Mouse (Mus musculus) midbrain, embryonic 11.5 days (tissue): ENCODE data around the gene Kcns1. TPM values are rescaled to one million over a fixed set of nuclear protein-coding genes. Genes with fewer than 3 reads are reported as not detected.
"Not testable (repeated sequence)": the region's sequence is repeated elsewhere in the genome, so short reads cannot be mapped to it uniquely, and the experiment has no call there.

Source experiments
- ATAC-seq: fragments of 200-750 bp; cut with Nextera tagmentation; 2 replicates; pipeline ENCODE4 v1.8.0; 2017; ENCODE audit warnings: moderate TSS enrichment, moderate library complexity; ENCODE audit not compliant: low FRiP score
- DNase-seq: peaks from one replicate; pipeline ENCODE4 v3.0.0; 2015; ENCODE audit warnings: low spot score; ENCODE audit errors: missing footprints
- H3K27ac ChIP-seq: fragments of 300-500 bp; sonication (generic); 2 replicates; pipeline ENCODE4 v1.5.1; 2014; ENCODE audit warnings: low read depth, low read length
- H3K27me3 ChIP-seq: fragments of 300-500 bp; sonication (generic); 2 replicates; pipeline ENCODE4 v1.6.1; 2014; ENCODE audit warnings: mild to moderate bottlenecking, low read length, moderate library complexity, mixed read lengths; ENCODE audit not compliant: control insufficient read depth, insufficient read depth
- H3K36me3 ChIP-seq: fragments of 300-500 bp; sonication (generic); 2 replicates; pipeline ENCODE4 v1.6.1; 2014; ENCODE audit warnings: mild to moderate bottlenecking, low read length, moderate library complexity, mixed read lengths; ENCODE audit not compliant: control insufficient read depth, insufficient read depth
- H3K4me1 ChIP-seq: fragments of 300-500 bp; sonication (generic); 2 replicates; pipeline ENCODE4 v1.6.1; 2014; ENCODE audit warnings: low read length; ENCODE audit not compliant: control insufficient read depth, insufficient read depth
- H3K4me2 ChIP-seq: fragments of 300-500 bp; sonication (generic); 2 replicates; pipeline ENCODE4 v1.6.1; 2014; ENCODE audit warnings: mild to moderate bottlenecking, moderate library complexity
- H3K4me3 ChIP-seq: fragments of 300-500 bp; sonication (generic); 2 replicates; pipeline ENCODE4 v1.5.1; 2014; ENCODE audit warnings: low read depth, low read length
- H3K9ac ChIP-seq: fragments of 300-500 bp; sonication (generic); 2 replicates; pipeline ENCODE4 v1.6.1; 2014; ENCODE audit warnings: low read length
- H3K9me3 ChIP-seq: fragments of 300-500 bp; sonication (generic); 2 replicates; pipeline ENCODE4 v1.6.1; 2016; ENCODE audit warnings: low read length; ENCODE audit not compliant: control insufficient read depth
- WGBS: fragments of 180-500 bp; shearing (Covaris S2); extraction: QIAGEN DNeasy Blood & Tissue Kit; methylation state at CpG from one replicate; pipeline ENCODE4 v1.1.7; 2014; 5-methylcytosine and 5-hydroxymethylcytosine counted together
- polyA plus RNA-seq: library from polyadenylated mRNA; unstranded; fragments of >200 nt; fragmentation: Nextera tagmentation; extraction: Ambion mirVana; gene quantifications from 2 replicates; pipeline ENCODE4 v1.2.1, GENCODE M21; 2014

The Kcns1 gene
- polyA plus RNA-seq: 0.07 TPM in 1 of 2 replicates, not detected in the other

GRCm38 (mm10) chr2:164170902-164171301 lies at the start of gene Kcns1:
Gene Kcns1, minus strand, starts transcription at chr2:164171113.
- DNase-seq: no peak

GRCm38 (mm10) chr2:164219295-164219694 lies 48.4 kb upstream of the Kcns1 start:
- DNase-seq (no peak), ATAC-seq (no peak)
- Histone ChIP-seq H3K4me2 (no peak overlapping the region), H3K9ac (no peak overlapping the region), H3K9me3 (no peaks in the 10 kb centered on the region), H3K27me3 (no peaks in the 10 kb centered on the region), H3K27ac (no peak overlapping the region), H3K4me1 (no peaks in the 10 kb centered on the region), H3K36me3 (no peaks in the 10 kb centered on the region), H3K4me3 (no peak overlapping the region)
- WGBS: 85% methylated on average over 9 of the region's 9 CpGs

More at GRCm38 (mm10) chr2:164170902-164171301, at the start of gene Kcns1:
- peaks cover 14% of the 10 kb centered on the region for H3K4me1 ChIP-seq
- ATAC-seq: peak; percentile 54; the same call in 1 of the 2 replicates
- peak within 1 kb of the TSS; percentile 45; the same call in 1 of the 2 replicates for H3K9ac ChIP-seq
- no peak within 1 kb of the TSS for H3K27ac ChIP-seq
- H3K36me3 ChIP-seq: no peaks in the 10 kb centered on the region
- peak within 1 kb of the TSS; percentile 32 for H3K4me3 ChIP-seq
- 1% methylated on average over 25 of the region's 29 CpGs for WGBS
- peak within 1 kb of the TSS; percentile 59 for H3K4me2 ChIP-seq
- no peaks in the 10 kb centered on the region for H3K9me3 ChIP-seq
- peaks cover 55% of the 10 kb centered on the region for H3K27me3 ChIP-seq

GRCm38 (mm10) chr2:164212711-164213110 lies 41.8 kb upstream of the Kcns1 start:
- WGBS: 91% methylated on average over 5 of the region's 5 CpGs
- no peak overlapping the region for H3K9ac ChIP-seq
- H3K27ac ChIP-seq: no peak overlapping the region
- no peaks in the 10 kb centered on the region for H3K4me1 ChIP-seq
- no peak overlapping the region for H3K4me3 ChIP-seq
- ATAC-seq: no peak
- H3K9me3 ChIP-seq: no peaks in the 10 kb centered on the region
- no peak for DNase-seq
- H3K27me3 ChIP-seq: no peaks in the 10 kb centered on the region
- no peaks in the 10 kb centered on the region for H3K36me3 ChIP-seq
- H3K4me2 ChIP-seq: no peak overlapping the region

GRCm38 (mm10) chr2:164210892-164211291 lies 40.0 kb upstream of the Kcns1 start:
- ATAC-seq: no peak
- Histone ChIP-seq H3K27ac (no peak overlapping the region), H3K4me2 (no peak overlapping the region), H3K4me3 (no peak overlapping the region), H3K36me3 (no peaks in the 10 kb centered on the region), H3K9me3 (no peaks in the 10 kb centered on the region), H3K4me1 (no peaks in the 10 kb centered on the region), H3K27me3 (no peaks in the 10 kb centered on the region), H3K9ac (no peak overlapping the region)
- WGBS: 86% methylated on average over 4 of the region's 4 CpGs
- DNase-seq: no peak

- 82% methylated on average over 4 of the region's 4 CpGs for WGBS
- Histone ChIP-seq H3K27me3 (no peaks in the 10 kb centered on the region), H3K9ac (no peak overlapping the region), H3K4me2 (no peak overlapping the region), H3K36me3 (no peaks in the 10 kb centered on the region), H3K4me1 (no peaks in the 10 kb centered on the region), H3K4me3 (no peak overlapping the region), H3K27ac (no peak overlapping the region), H3K9me3 (no peaks in the 10 kb centered on the region)
- ATAC-seq (no peak), DNase-seq (peak; percentile 31)
These were observed 35.8 kb upstream of the Kcns1 start for GRCm38 (mm10) chr2:164206676-164207075.

- WGBS: 89% methylated on average over 10 of the region's 10 CpGs
- H3K4me3 ChIP-seq, H3K9ac ChIP-seq, H3K4me2 ChIP-seq, H3K27me3 ChIP-seq, H3K27ac ChIP-seq, H3K4me1 ChIP-seq, H3K9me3 ChIP-seq, H3K36me3 ChIP-seq, ATAC-seq: not testable (repeated sequence)
- DNase-seq: peak; percentile 19
These were observed 35.1 kb upstream of the Kcns1 start for GRCm38 (mm10) chr2:164206011-164206410.

GRCm38 (mm10) chr2:164199626-164200327 lies 28.9 kb upstream of the Kcns1 start, which contains the start of gene Wfdc15a:
Gene Wfdc15a, minus strand, starts transcription at chr2:164200130.
- Histone ChIP-seq H3K4me2 (no peak within 1 kb of the TSS), H3K27me3 (no peaks in the 10 kb centered on the region), H3K4me3 (no peak within 1 kb of the TSS), H3K36me3 (no peaks in the 10 kb centered on the region), H3K9ac (no peak within 1 kb of the TSS), H3K27ac (no peak within 1 kb of the TSS), H3K9me3 (no peaks in the 10 kb centered on the region), H3K4me1 (no peaks in the 10 kb centered on the region)
- WGBS: 81% methylated on average over 20 of the region's 20 CpGs
- ATAC-seq: no peak
- DNase-seq: peak; percentile 26

GRCm38 (mm10) chr2:164196700-164196990 lies 25.7 kb upstream of the Kcns1 start:
- H3K9ac ChIP-seq: no peak overlapping the region
- DNase-seq (peak; percentile 12), ATAC-seq (no peak)
- H3K4me2 ChIP-seq: no peak overlapping the region
- H3K36me3 ChIP-seq: no peaks in the 10 kb centered on the region
- H3K4me3 ChIP-seq: no peak overlapping the region
- H3K4me1 ChIP-seq: no peaks in the 10 kb centered on the region
- no peaks in the 10 kb centered on the region for H3K27me3 ChIP-seq
- 91% methylated on average over 5 of the region's 5 CpGs for WGBS
- H3K27ac ChIP-seq: no peak overlapping the region
- no peaks in the 10 kb centered on the region for H3K9me3 ChIP-seq

GRCm38 (mm10) chr2:164195971-164196699 lies 25.2 kb upstream of the Kcns1 start:
- H3K4me2 ChIP-seq: no peak overlapping the region
- H3K27me3 ChIP-seq: no peaks in the 10 kb centered on the region
- no peak overlapping the region for H3K4me3 ChIP-seq
- H3K9me3 ChIP-seq: no peaks in the 10 kb centered on the region
- H3K9ac ChIP-seq: no peak overlapping the region
- no peaks in the 10 kb centered on the region for H3K36me3 ChIP-seq
- no peak overlapping the region for H3K27ac ChIP-seq
- ATAC-seq (no peak), DNase-seq (peak; percentile 78)
- 91% methylated on average over 5 of the region's 5 CpGs for WGBS
- H3K4me1 ChIP-seq: no peaks in the 10 kb centered on the region
